Mouse (Mus musculus) ES-Bruce4 (cell line): ENCODE data around the gene Prom2. TPM values are rescaled to one million over a fixed set of nuclear protein-coding genes. Genes with fewer than 3 reads are reported as not detected.

Experiments
- H3K27ac ChIP-seq: 2 replicates; pipeline ENCODE4 v1.5.1; 2012; ENCODE audit warnings: low read length, inconsistent platforms; ENCODE audit not compliant: insufficient read depth
- H3K27me3 ChIP-seq: 2 replicates; pipeline ENCODE4 v1.6.1; 2012; ENCODE audit warnings: mild to moderate bottlenecking, low read length, inconsistent platforms; ENCODE audit not compliant: control insufficient read depth, poor library complexity, insufficient read depth, severe bottlenecking
- H3K36me3 ChIP-seq: 2 replicates; pipeline ENCODE4 v1.6.1; 2012; ENCODE audit warnings: inconsistent platforms, mild to moderate bottlenecking, low read length, moderate library complexity; ENCODE audit not compliant: control insufficient read depth, poor library complexity, insufficient read depth, severe bottlenecking
- H3K4me1 ChIP-seq: one replicate; pipeline ENCODE4 v1.8.1; 2011; ENCODE audit warnings: low read length; ENCODE audit not compliant: control insufficient read depth, insufficient read depth
- H3K4me3 ChIP-seq: 2 replicates; pipeline ENCODE4 v1.5.1; 2011; ENCODE audit warnings: low read depth, mild to moderate bottlenecking, low read length
- H3K9ac ChIP-seq: 2 replicates; pipeline ENCODE4 v1.6.1; 2012; ENCODE audit warnings: low read depth, mild to moderate bottlenecking, inconsistent platforms; ENCODE audit not compliant: poor library complexity, severe bottlenecking
- H3K9me3 ChIP-seq: replicated peaks from 2 replicates; pipeline ENCODE4 v1.6.1; 2012; ENCODE audit warnings: mild to moderate bottlenecking, low read length, inconsistent platforms; ENCODE audit not compliant: control insufficient read depth, poor library complexity, insufficient read depth, severe bottlenecking
- CTCF ChIP-seq: IDR thresholded peaks from one replicate; pipeline ENCODE4 v1.8.1; 2011; ENCODE audit warnings: low read depth, low read length
- EP300 ChIP-seq: IDR thresholded peaks from 2 replicates; pipeline ENCODE4 v1.6.1; 2011; ENCODE audit warnings: low read depth, low read length; ENCODE audit not compliant: insufficient read depth
- POLR2A ChIP-seq: IDR thresholded peaks from one replicate; pipeline ENCODE4 v1.8.1; 2011; ENCODE audit warnings: low read length; ENCODE audit not compliant: insufficient read depth
- polyA plus RNA-seq: library from polyadenylated mRNA; stranded (reverse); fragments of >200 nt; gene quantifications from 2 replicates; pipeline ENCODE4 v1.2.4, GENCODE M21; 2011; ENCODE audit warnings: low read depth; ENCODE audit not compliant: missing spikeins, insufficient read depth, insufficient read length

The Prom2 gene
- polyA plus RNA-seq, 1 experiment = 1.3 TPM

DNA sequence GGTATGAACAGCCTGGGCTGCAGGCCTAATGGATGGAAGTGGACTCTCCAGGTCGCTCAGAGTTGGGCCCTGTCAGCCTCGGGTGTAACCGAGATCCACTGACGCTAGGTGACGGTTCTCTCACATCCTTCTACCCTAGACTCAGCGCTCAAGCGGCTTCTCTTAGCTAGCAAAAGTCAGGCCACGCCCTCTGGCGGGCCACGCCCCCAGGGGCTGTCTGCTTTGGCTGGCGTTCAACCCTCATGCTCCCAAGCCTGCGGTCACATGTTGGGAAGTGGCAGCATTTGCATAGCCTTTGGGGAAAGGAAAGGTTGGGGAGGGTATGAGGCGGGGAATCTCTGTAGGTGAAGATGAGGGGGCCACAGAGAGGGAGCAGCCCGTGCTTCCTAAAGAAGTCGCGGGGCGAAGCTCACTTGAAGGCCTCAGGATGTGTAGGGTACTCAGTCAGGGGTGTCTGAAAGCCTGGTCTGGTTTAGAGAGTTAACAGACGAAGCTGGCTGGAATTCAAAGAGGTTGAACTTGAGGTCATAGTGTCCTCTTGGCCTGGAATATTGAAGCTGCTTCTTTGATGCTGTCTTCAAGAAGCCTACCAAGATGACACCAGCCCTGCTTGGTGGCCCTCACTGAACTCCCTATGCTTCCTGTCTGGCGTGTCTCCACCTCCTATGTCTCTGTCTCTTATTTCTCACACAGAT, 56.6 kb downstream of the Prom2 start:
- Histone ChIP-seq H3K9me3 (no peaks in the 10 kb centered on the region), H3K27me3 (0 out of 2 replicates have a peak, but pooled peaks cover 2% of the 10 kb centered on the region), H3K9ac (no peak overlapping the region), H3K36me3 (no peaks in the 10 kb centered on the region), H3K27ac (no peak overlapping the region), H3K4me1 (no peaks in the 10 kb centered on the region), H3K4me3 (peak overlapping the region; percentile 7; the same call in 1 of the 2 replicates)
- TF ChIP-seq POLR2A = no peak
- TF ChIP-seq EP300 = 0 out of 2 replicates have a peak, but pooled peaks have one; percentile 14
- TF ChIP-seq CTCF = no peak

DNA sequence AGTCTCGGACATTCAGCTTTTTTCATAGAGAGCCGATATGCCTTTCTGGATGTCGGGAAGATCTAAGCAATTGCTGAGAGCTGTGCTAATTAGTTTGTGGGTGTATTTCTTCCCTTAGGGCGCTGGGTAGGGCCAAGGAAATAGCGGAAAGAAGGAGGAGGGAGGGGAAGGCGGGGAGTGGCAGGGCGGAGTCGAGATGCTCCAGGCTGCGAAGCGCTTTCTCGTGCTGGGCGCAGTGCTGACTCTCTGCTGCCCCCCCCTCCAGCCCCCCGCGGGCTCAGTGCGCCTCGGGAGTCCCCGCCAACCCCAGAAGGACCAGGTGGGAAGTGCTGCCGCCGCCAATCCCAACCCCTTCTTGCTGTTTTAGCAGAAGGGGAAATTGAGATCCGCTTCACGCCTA, 58.3 kb downstream of the Prom2 start:
- Histone ChIP-seq H3K4me3 (peak overlapping the region; percentile 55), H3K9ac (no peak overlapping the region), H3K36me3 (no peaks in the 10 kb centered on the region), H3K27ac (no peak overlapping the region), H3K9me3 (no peaks in the 10 kb centered on the region), H3K4me1 (no peaks in the 10 kb centered on the region), H3K27me3 (0 out of 2 replicates have a peak, but pooled peaks cover 2% of the 10 kb centered on the region)
- TF ChIP-seq POLR2A (no peak), EP300 (no peak), CTCF (no peak)

DNA sequence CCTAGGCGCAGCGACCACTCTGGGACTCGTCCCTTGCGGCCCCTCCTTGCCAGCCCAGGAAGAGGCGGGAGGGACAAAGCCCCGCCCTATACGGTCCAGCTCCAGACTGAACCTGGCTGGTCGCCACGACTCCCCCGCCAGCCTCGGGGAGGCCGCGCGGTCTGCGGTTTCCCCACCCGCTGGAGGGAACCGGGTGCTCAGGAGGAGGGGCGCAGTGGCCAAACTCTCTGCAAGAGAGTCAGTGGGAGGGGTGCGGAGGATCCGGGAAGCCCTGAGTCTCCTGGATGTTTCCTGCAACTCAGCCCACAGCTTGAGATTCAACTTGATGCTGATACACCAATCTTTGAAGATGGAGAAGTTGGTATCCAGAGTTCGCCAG, 58.7 kb downstream of the Prom2 start:
- Histone ChIP-seq H3K27ac (no peak overlapping the region), H3K4me1 (no peaks in the 10 kb centered on the region), H3K9ac (peak overlapping the region; percentile 54), H3K4me3 (peak overlapping the region; percentile 55), H3K27me3 (0 out of 2 replicates have a peak, but pooled peaks cover 2% of the 10 kb centered on the region), H3K9me3 (no peaks in the 10 kb centered on the region), H3K36me3 (no peaks in the 10 kb centered on the region)
- TF ChIP-seq POLR2A (no peak), CTCF (no peak), EP300 (no peak)

DNA sequence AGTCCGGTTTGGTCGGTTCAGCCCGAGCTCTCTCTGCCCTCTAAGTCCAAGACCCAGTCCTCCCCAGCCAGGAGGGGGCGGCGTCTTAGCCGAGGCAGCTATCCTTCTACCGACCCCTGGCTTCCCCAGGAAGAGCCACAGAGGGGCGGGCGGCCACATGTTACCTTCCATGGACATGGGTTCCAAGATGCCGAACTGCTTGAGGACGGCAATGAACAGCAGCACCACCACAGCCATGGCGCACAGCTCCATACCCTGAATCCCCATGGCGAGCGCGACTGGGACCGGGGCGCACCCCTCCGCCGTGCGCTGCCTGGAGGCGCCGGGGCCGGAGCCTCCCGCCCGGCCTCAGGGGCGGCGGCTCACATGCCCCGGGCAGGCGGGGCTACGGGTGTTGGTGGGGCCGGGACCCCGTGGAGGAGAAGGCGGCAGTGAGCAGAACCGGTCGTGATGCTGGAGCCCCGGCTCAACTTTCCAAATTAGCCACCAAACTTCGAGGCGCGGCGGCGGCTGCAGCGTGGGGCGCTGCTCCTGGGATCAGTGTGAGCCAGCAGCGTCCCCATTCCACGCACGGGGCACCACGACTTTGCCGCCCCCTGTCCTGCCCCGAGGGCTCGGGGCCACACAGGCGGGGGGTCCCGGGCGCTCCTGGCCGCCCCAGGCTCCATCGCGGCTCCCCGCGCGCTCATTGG, 59.3 kb downstream of the Prom2 start:
- no peaks in the 10 kb centered on the region for H3K9me3 ChIP-seq
- H3K36me3 ChIP-seq = no peaks in the 10 kb centered on the region
- peak overlapping the region; percentile 54 for H3K9ac ChIP-seq
- H3K4me3 ChIP-seq = peak overlapping the region; percentile 82
- H3K27me3 ChIP-seq = 0 out of 2 replicates have a peak, but pooled peaks cover 2% of the 10 kb centered on the region
- TF ChIP-seq CTCF (peak; percentile 32), EP300 (no peak)
- H3K27ac ChIP-seq = no peak overlapping the region
- H3K4me1 ChIP-seq = no peaks in the 10 kb centered on the region

DNA sequence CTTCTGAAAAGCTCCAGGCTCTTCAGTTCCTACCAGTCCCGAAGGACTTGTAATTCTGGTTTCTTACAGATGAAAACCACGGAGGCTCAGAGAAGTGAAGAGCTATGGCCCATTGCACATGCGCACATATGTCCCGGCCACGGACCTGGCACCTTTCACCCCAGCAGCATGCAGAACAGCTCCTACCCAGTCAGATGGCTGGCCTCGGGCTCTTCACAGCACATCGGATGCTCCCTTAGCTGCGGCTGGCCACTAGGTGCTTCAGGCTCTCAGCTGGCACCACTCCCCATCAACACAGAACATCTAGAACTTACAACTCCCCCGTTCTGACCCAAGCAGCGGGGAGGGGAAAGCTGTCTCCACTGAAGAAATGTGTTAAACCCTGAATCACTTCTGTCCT, 61.5 kb downstream of the Prom2 start:
- Histone ChIP-seq H3K36me3 (no peaks in the 10 kb centered on the region), H3K9me3 (no peaks in the 10 kb centered on the region), H3K9ac (no peak overlapping the region), H3K4me1 (no peaks in the 10 kb centered on the region), H3K27ac (no peak overlapping the region), H3K27me3 (0 out of 2 replicates have a peak, but pooled peaks cover 2% of the 10 kb centered on the region), H3K4me3 (no peak overlapping the region)
- TF ChIP-seq CTCF (no peak), EP300 (no peak), POLR2A (no peak)

DNA sequence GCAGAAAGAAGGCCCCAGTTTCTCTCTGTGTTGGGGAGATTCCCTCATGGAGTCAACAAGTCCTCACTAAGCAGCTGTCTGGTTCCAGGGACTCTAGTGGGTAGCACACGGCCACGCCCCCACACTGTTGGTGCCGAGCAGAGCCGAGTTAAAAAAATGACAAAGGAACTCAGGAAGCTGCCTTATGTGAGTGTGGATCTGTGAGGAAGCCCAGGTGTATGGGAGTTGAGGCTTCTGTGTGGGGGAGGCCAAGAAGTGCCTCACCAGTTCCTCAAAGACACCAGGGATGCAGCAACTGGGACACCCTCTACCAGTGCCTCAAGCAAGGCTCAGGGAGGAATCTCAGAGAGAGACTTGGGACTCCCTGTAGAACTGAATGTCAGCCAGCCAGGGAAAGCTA, 62.1 kb downstream of the Prom2 start:
- Histone ChIP-seq H3K4me3 (no peak overlapping the region), H3K27ac (no peak overlapping the region), H3K27me3 (0 out of 2 replicates have a peak, but pooled peaks cover 2% of the 10 kb centered on the region), H3K9ac (no peak overlapping the region), H3K4me1 (no peaks in the 10 kb centered on the region), H3K36me3 (no peaks in the 10 kb centered on the region), H3K9me3 (no peaks in the 10 kb centered on the region)
- no peak for TF ChIP-seq EP300
- no peak for TF ChIP-seq CTCF
- no peak for TF ChIP-seq POLR2A

Other genes with a start within 250 kb of the Prom2 start
- 0.61 and 1.9 TPM in 2 replicates for gene Dusp2, start 205.3 kb downstream of the Prom2 start, polyA plus RNA-seq
- not detected in 2 replicates for gene Astl, start 202.8 kb downstream of the Prom2 start, polyA plus RNA-seq
- 1.5 and 2.1 TPM in 2 replicates for gene Adra2b, start 178.3 kb downstream of the Prom2 start, polyA plus RNA-seq
- 0.43 and 1.2 TPM in 2 replicates for gene Gpat2, start 116.3 kb downstream of the Prom2 start, polyA plus RNA-seq
- 14.8 and 16.1 TPM in 2 replicates for gene Fahd2a, start 96.9 kb downstream of the Prom2 start, polyA plus RNA-seq
- 2.0 and 2.8 TPM in 2 replicates for gene Kcnip3, start 19.4 kb downstream of the Prom2 start, polyA plus RNA-seq
- gene Zfp661, start 45.6 kb upstream of the Prom2 start, polyA plus RNA-seq = 5.4 and 7.6 TPM in 2 replicates
- 200 and 203 TPM in 2 replicates for gene Mrps5, start 45.8 kb upstream of the Prom2 start, polyA plus RNA-seq
- 3.9 and 4.9 TPM in 2 replicates for gene Mal, start 115.2 kb upstream of the Prom2 start, polyA plus RNA-seq
- gene Mall, start 188.5 kb upstream of the Prom2 start, polyA plus RNA-seq = 5.2 and 5.3 TPM in 2 replicates
- 9.7 and 11.5 TPM in 2 replicates for gene Nphp1, start 247.4 kb upstream of the Prom2 start, polyA plus RNA-seq